Mouse (Mus musculus) frontal cortex, postnatal 36 days (tissue): ENCODE measurements at regions not wholly inside any gene's neighbourhood (a gene's known extent, or its start where the extent isn't known, plus 50 kb on each side); places are given as distances from the start of the nearest gene placed in this dataset.

Source experiments
- DNase-seq, 2 experiments: peaks; one replicate each; pipeline ENCODE4 v3.0.0; 2022; ENCODE audit warnings: low spot score in 2 of 2

- DNase-seq, result no peak
These were observed 2010.6 kb downstream of the A830018L16Rik start for GRCm38 (mm10) chr1:13424524-13424923.

GRCm38 (mm10) chr1:13425601-13426327 lies 2011.9 kb downstream of the A830018L16Rik start:
- DNase-seq, result peak in 1 of 2 experiments; percentile 17

GRCm38 (mm10) chr1:13426328-13427067 lies 2012.6 kb downstream of the A830018L16Rik start:
- DNase-seq, result peak; percentile 15 to 34

GRCm38 (mm10) chr1:13427068-13427434 lies 2013.1 kb downstream of the A830018L16Rik start:
- DNase-seq, result no peak

- DNase-seq, result no peak
These were observed 2013.7 kb downstream of the A830018L16Rik start for GRCm38 (mm10) chr1:13427501-13428207.

GRCm38 (mm10) chr1:13437747-13438394 lies 2024.0 kb downstream of the A830018L16Rik start:
- DNase-seq, result no peak

GRCm38 (mm10) chr1:13442366-13442765 lies 2028.5 kb downstream of the A830018L16Rik start:
- DNase-seq, result no peak

- DNase-seq, result no peak
These were observed 2040.6 kb downstream of the A830018L16Rik start for GRCm38 (mm10) chr1:13454534-13454933.

GRCm38 (mm10) chr1:13455572-13455971 lies 2041.7 kb downstream of the A830018L16Rik start:
- DNase-seq, result no peak

GRCm38 (mm10) chr1:13464311-13464710 lies 2050.4 kb downstream of the A830018L16Rik start:
- DNase-seq, result no peak

- no peak for DNase-seq
These were observed 2053.3 kb downstream of the A830018L16Rik start for GRCm38 (mm10) chr1:13467174-13467573.

- DNase-seq, result no peak
These were observed 2054.2 kb downstream of the A830018L16Rik start for GRCm38 (mm10) chr1:13467886-13468630.

GRCm38 (mm10) chr1:13494727-13495404 lies 2081.0 kb downstream of the A830018L16Rik start:
- DNase-seq, result no peak

- no peak for DNase-seq
These were observed 2082.5 kb downstream of the A830018L16Rik start for GRCm38 (mm10) chr1:13496386-13496785.

GRCm38 (mm10) chr1:13500456-13500855 lies 2086.6 kb downstream of the A830018L16Rik start:
- DNase-seq, result peak; percentile 36 to 59

- no peak for DNase-seq
These were observed 2088.0 kb downstream of the A830018L16Rik start for GRCm38 (mm10) chr1:13501938-13502337.

GRCm38 (mm10) chr1:13513761-13514160 lies 2099.9 kb downstream of the A830018L16Rik start:
- no peak for DNase-seq
